Mouse (Mus musculus): ENCODE measurements around the gene Bhmt2. TPM values are rescaled to one million over a fixed set of nuclear protein-coding genes. Genes with fewer than 3 reads are reported as not detected.
A peak's percentile ranks its signal among the peaks of the same experiment; 100 is the strongest.

The Bhmt2 gene
- polyA plus RNA-seq, 1 experiment, result not detected

DNA sequence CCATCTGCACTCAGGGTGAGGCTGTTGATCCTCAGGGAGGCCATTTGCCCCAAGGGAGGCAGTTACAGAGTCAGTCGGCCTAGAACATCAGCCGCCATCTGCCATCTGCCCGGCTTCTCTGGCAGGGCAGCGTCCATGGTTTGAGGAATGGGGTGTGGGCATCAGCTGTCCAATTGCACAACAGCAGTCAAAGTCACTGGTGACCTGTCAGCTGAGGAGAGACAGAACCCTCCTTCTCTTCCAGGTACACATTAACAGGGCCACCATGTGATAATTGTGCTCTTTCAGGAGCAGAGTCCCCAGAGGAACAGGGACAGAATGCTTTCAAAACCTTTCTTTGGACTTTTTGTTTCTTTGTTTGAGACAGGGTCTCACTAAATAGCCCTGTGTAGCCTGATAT, 1.7 kb downstream of the Bhmt2 start:
- Histone ChIP-seq H3K4me3 (ENCODE audit: insufficient read depth, low read depth, low read length) (no peak overlapping the region), H3K27ac (ENCODE audit: insufficient read depth, low read depth, low read length) (no peak overlapping the region), H3K4me1 (ENCODE audit: control insufficient read depth, insufficient read depth, low read length) (peaks cover 5% of the 10 kb centered on the region; the same call in 1 of the 2 replicates)
- WGBS, result 99% methylated on average over 4 of the region's 4 CpGs
- TF ChIP-seq CTCF (IDR thresholded peaks at IDR 0.05; ENCODE audit: insufficient read depth, low read depth, low read length), result no peak
- no peak for TF ChIP-seq POLR2A (IDR thresholded peaks at IDR 0.05; ENCODE audit: insufficient read depth, low read depth, low read length)

DNA sequence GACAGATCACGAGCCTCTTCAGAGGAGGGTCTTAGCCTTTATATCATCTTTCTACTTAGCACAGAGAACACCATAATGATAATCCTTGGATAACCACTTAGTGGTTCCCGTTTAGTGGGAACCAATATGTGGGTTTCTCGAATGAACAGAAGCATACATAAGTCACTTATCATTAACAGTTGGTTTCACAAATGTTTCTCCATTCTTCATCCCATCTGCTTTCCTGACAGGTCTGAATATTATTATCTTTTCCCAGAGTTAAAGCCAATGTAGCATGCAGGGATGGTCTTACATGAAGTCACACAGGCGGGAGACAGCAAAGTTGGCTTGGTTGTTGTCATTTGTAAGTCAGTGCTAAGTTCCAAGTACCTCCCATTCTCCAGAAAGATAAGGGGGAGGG, 6.5 kb downstream of the Bhmt2 start:
- Histone ChIP-seq H3K4me3 (ENCODE audit: insufficient read depth, low read depth, low read length) (no peak overlapping the region), H3K4me1 (ENCODE audit: control insufficient read depth, insufficient read depth, low read length) (no peaks in the 10 kb centered on the region), H3K27ac (ENCODE audit: insufficient read depth, low read depth, low read length) (no peak overlapping the region)
- no peak for TF ChIP-seq POLR2A (IDR thresholded peaks at IDR 0.05; ENCODE audit: insufficient read depth, low read depth, low read length)
- TF ChIP-seq CTCF (IDR thresholded peaks at IDR 0.05; ENCODE audit: insufficient read depth, low read depth, low read length), result no peak
- WGBS, result 84% methylated on average over 4 of the region's 4 CpGs

DNA sequence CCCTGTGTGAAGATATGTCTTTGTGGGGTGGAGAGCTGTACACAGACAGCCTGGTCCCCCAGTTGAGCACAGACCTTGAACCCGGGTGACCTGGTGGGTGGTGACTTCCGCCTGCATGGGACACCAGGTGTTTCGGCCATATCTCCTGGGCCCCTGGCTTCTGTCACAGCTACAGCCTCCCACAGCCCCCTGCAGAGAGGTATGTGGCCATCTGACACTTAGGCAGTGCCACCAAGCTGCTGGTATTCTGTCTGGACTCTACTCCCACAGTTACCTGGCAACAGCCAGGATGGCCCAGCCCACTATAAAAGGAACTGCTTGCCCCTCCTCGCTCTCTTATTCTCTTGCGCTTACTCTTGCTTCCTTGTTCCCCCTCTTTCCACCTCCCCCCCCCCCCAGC, 16.2 kb downstream of the Bhmt2 start:
- WGBS, result 96% methylated on average over 5 of the region's 5 CpGs
- Histone ChIP-seq H3K27ac (ENCODE audit: insufficient read depth, low read depth, low read length) (no peak overlapping the region), H3K4me1 (ENCODE audit: control insufficient read depth, insufficient read depth, low read length) (peaks cover 4% of the 10 kb centered on the region; the same call in 1 of the 2 replicates), H3K4me3 (ENCODE audit: insufficient read depth, low read depth, low read length) (no peak overlapping the region)
- TF ChIP-seq CTCF (IDR thresholded peaks at IDR 0.05; ENCODE audit: insufficient read depth, low read depth, low read length), result no peak
- no peak for TF ChIP-seq POLR2A (IDR thresholded peaks at IDR 0.05; ENCODE audit: insufficient read depth, low read depth, low read length)

DNA sequence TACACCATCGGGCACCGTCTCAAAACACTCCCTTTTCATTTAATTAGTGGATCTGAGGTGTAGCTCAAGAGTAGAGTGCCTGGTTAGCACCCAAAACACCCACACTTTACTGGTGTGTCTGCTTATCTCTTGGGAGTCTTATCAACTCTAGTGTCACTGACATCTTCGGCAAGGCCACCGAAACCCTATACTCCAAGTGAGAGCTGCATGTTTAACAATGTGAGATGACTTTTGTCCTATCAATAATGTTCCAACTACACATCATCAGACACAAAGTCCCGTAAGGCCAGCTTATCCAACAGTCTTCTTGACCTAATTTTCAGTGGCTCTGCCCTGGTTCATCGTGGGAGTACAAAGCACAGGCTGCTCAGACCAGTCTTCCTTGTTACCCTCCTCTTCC, 20.7 kb downstream of the Bhmt2 start:
- no peak for TF ChIP-seq CTCF (IDR thresholded peaks at IDR 0.05; ENCODE audit: insufficient read depth, low read depth, low read length)
- TF ChIP-seq POLR2A (IDR thresholded peaks at IDR 0.05; ENCODE audit: insufficient read depth, low read depth, low read length), result no peak
- no peak overlapping the region for H3K27ac ChIP-seq (ENCODE audit: insufficient read depth, low read depth, low read length)
- no peak overlapping the region for H3K4me3 ChIP-seq (ENCODE audit: insufficient read depth, low read depth, low read length)
- peaks cover 1% of the 10 kb centered on the region; the same call in 1 of the 2 replicates for H3K4me1 ChIP-seq (ENCODE audit: control insufficient read depth, insufficient read depth, low read length)
- WGBS, result 91% methylated on average over 6 of the region's 6 CpGs

DNA sequence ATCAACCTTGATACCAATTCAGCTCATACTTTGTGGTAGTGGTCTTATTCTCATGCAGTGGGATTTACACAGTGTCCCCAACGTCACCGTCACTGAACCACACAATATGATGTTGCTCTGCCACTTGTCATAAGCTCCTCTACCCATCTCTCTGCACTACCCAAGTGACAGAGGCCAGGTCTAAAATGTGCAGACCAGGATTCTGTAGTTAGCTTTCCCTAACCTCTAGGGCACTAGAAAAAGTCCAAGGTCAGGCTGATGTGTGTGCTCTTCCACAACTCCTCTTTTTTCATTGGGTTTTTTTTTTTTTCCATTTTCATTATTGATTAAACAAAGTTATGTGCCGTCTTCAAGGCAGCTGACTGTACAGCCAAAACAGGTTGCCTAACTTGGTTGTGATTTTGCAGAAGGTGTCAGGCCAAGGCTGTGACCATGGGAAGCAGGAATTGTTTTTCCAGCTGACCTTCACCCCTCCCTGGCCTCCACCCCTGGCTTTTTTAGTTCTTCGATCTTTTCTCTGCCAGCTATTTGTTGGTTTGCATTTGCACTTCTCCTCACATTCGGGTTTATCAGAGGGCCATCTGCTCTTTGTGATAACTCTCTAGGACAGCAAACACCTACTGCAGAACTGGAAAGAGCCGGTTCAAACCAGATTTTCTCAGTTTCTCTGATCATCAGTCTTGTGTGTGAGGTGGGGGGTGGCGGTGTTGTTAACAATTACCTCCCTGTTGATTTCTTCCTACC, 25.5 kb downstream of the Bhmt2 start:
- WGBS, result 92% methylated on average over 7 of the region's 7 CpGs
- no peak for TF ChIP-seq CTCF (IDR thresholded peaks at IDR 0.05; ENCODE audit: insufficient read depth, low read depth, low read length)
- no peak for TF ChIP-seq POLR2A (IDR thresholded peaks at IDR 0.05; ENCODE audit: insufficient read depth, low read depth, low read length)
- H3K4me1 ChIP-seq (ENCODE audit: control insufficient read depth, insufficient read depth, low read length), result no peaks in the 10 kb centered on the region
- no peak overlapping the region for H3K4me3 ChIP-seq (ENCODE audit: insufficient read depth, low read depth, low read length)
- H3K27ac ChIP-seq (ENCODE audit: insufficient read depth, low read depth, low read length), result no peak overlapping the region

DNA sequence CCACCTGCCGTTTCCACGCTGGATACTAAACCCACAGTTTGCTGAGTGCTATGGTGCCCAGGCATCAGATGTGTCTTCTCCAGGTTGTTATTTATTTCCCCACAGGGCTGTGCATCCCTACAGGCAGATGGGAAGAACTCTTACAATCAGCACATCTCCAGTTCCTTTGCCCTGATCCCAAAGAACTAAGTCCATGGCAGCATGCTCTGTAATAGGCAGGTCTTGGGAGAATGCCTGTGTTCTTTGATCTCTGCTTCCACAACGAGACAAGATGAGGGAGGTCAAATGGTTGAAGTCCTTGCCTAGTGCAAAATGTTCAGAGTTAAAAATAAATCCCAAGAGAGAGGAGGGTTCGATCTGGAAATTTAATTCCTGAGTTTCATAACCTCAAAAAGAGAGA, 34.5 kb downstream of the Bhmt2 start:
- TF ChIP-seq POLR2A (IDR thresholded peaks at IDR 0.05; ENCODE audit: insufficient read depth, low read depth, low read length), result no peak
- TF ChIP-seq CTCF (IDR thresholded peaks at IDR 0.05; ENCODE audit: insufficient read depth, low read depth, low read length), result no peak
- Histone ChIP-seq H3K4me3 (ENCODE audit: insufficient read depth, low read depth, low read length) (no peak overlapping the region), H3K4me1 (ENCODE audit: control insufficient read depth, insufficient read depth, low read length) (no peaks in the 10 kb centered on the region), H3K27ac (ENCODE audit: insufficient read depth, low read depth, low read length) (no peak overlapping the region)
- 61% methylated on average over 4 of the region's 4 CpGs for WGBS

DNA sequence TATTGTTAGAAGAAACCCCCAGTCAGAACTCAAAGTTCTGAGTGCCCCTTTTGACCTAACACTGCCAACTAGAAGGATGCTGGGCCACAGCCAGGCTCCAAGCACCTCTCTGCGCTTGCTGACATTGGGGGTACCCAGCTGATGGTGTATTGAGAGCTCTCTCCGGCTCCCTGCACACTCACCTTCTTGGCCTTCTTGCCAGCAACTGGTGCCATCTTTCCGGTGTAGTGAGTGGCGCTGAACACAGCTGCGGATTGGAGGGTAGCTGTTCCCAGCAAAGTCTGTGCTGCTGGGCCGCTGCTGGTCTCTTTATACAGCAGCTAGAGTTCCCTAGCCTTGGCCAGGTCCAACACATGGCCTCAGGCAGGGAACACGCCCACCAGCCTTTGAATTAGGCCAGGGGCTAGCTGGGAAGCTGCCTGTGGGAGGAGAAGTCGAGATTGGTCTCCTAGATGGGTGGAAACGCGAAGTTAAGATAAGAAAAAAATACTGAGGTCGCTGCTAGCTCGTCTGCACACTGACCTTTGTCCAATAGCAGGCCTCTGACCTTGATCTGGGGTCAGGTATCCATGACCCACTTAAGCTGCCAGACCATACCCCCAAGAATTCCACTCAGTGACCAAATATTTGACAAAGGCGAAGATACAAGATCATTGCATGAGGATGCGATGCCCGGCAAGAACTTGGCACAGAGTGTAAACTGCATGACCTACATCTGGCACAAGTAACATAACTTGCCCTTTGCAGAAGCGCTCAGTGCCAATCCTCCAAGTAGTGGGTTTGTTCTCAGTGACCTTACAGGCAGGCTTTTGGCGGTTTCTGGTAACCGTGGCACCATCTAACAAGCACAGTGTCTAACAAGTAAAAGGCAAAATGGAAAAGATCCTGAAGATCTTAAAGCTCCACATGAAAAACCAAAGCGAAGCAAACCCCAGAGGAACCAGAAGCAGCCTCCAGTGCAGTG, 36.5 kb downstream of the Bhmt2 start, which contains the start of gene Bhmt:
TSS of gene Bhmt (minus strand) at position 680 of the 964 bp plus-strand sequence.
- TF ChIP-seq POLR2A (IDR thresholded peaks at IDR 0.05; ENCODE audit: insufficient read depth, low read depth, low read length) (no peak), CTCF (IDR thresholded peaks at IDR 0.05; ENCODE audit: insufficient read depth, low read depth, low read length) (no peak)
- H3K4me3 ChIP-seq (ENCODE audit: insufficient read depth, low read depth, low read length), result no peak within 1 kb of the TSS
- H3K4me1 ChIP-seq (ENCODE audit: control insufficient read depth, insufficient read depth, low read length), result no peaks in the 10 kb centered on the region
- WGBS, result 76% methylated on average over 19 of the region's 19 CpGs
- no peak within 1 kb of the TSS for H3K27ac ChIP-seq (ENCODE audit: insufficient read depth, low read depth, low read length)

DNA sequence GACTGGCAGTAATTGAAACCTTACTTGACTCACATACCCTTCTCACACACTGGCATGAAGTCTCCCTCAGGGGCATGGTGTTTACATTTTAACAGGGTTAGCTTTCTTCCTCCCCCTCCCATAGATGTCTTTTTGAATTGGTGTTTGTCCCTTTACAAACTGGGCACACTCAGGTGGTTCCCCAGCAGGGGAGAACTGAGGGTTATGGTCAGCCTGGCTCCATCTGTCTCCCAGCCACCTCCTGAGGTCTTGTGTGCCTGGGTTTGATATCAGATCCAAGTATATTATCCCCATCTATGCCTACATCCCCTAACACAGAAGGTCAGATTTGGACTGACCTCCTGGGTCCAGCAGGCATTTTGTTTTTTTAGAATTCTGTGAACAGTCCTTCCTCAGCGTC, 37.5 kb downstream of the Bhmt2 start:
- WGBS, result 65% methylated on average over 1 of the region's 1 CpGs
- Histone ChIP-seq H3K4me3 (ENCODE audit: insufficient read depth, low read depth, low read length) (no peak overlapping the region), H3K4me1 (ENCODE audit: control insufficient read depth, insufficient read depth, low read length) (no peaks in the 10 kb centered on the region), H3K27ac (ENCODE audit: insufficient read depth, low read depth, low read length) (0 out of 2 replicates have a peak overlapping the region, but pooled peaks have one; percentile 26)
- TF ChIP-seq CTCF (IDR thresholded peaks at IDR 0.05; ENCODE audit: insufficient read depth, low read depth, low read length) (no peak), POLR2A (IDR thresholded peaks at IDR 0.05; ENCODE audit: insufficient read depth, low read depth, low read length) (no peak)

DNA sequence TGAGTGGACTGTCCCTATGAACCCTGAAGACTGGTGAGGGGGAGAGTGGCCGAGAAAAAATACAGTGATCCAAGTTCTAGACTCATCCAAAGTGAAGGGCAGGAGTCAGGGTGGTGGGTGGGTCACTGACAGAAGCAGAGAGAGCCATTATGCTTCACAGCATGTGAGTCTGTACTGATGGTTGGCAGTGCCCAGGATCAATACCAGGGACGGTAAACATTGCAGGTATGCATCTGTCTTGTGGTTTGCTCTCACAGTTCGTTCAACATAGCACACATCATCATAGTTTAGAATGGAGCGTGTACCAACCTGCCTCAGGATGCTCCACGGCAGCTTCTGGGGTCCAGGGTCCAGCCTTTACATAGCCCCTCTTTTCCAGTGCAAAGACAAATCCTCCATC, 41.2 kb downstream of the Bhmt2 start:
- Histone ChIP-seq H3K4me1 (ENCODE audit: control insufficient read depth, insufficient read depth, low read length) (no peaks in the 10 kb centered on the region), H3K4me3 (ENCODE audit: insufficient read depth, low read depth, low read length) (no peak overlapping the region), H3K27ac (ENCODE audit: insufficient read depth, low read depth, low read length) (no peak overlapping the region)
- no peak for TF ChIP-seq POLR2A (IDR thresholded peaks at IDR 0.05; ENCODE audit: insufficient read depth, low read depth, low read length)
- no peak for TF ChIP-seq CTCF (IDR thresholded peaks at IDR 0.05; ENCODE audit: insufficient read depth, low read depth, low read length)
- WGBS, result 91% methylated on average over 5 of the region's 5 CpGs

Measured in olfactory bulb, adult 2 months (tissue).